In genomic region chr1:60534932-60535331, GRCm38 (mm10) we compare ENCODE assay signal across 8 mouse cellular contexts. TPM values are rescaled to one million over a fixed set of nuclear protein-coding genes. Genes with fewer than 3 reads are reported as not detected.
DNase-seq lines count a peak whose midpoint lies in the region; ATAC-seq and TF ChIP-seq lines count a peak whose summit lies in the region.

No protein-coding gene starts in this region.

- no peak overlapping the region for H3K9ac ChIP-seq in liver, adult 2 months (ENCODE audit: low read depth, low read length)
- no peak overlapping the region for H3K9ac ChIP-seq in liver, embryonic 11.5 days (ENCODE audit: low read depth, low read length)
- H3K9ac ChIP-seq in embryonic facial prominence, embryonic 11.5 days (replicated peaks; ENCODE audit: low read length): no peak overlapping the region

- no peak overlapping the region for H3K4me2 ChIP-seq in liver, embryonic 11.5 days
- H3K4me2 ChIP-seq in embryonic facial prominence, embryonic 11.5 days (ENCODE audit: low read depth, low read length): no peak overlapping the region

- no peak overlapping the region for H3K27ac ChIP-seq in cerebellum, adult 2 months (ENCODE audit: insufficient read depth, low read length)
- no peak overlapping the region for H3K27ac ChIP-seq in liver, adult 2 months (replicated peaks; ENCODE audit: insufficient read depth, low read depth, low read length)
- H3K27ac ChIP-seq in liver, embryonic 11.5 days (ENCODE audit: low read depth, low read length): no peak overlapping the region
- no peak overlapping the region for H3K27ac ChIP-seq in embryonic facial prominence, embryonic 11.5 days (replicated peaks; ENCODE audit: low read depth, low read length)

- peaks cover 28% of the 10 kb centered on the region for H3K36me3 ChIP-seq in liver, adult 2 months (ENCODE audit: control insufficient read depth, insufficient read depth, low read length)
- H3K36me3 ChIP-seq in liver, embryonic 11.5 days (ENCODE audit: control insufficient read depth, insufficient read depth, low read length): peaks cover 9% of the 10 kb centered on the region
- H3K36me3 ChIP-seq in embryonic facial prominence, embryonic 11.5 days (replicated peaks; ENCODE audit: control insufficient read depth, insufficient read depth, low read depth, low read length): no peaks in the 10 kb centered on the region

- H3K9me3 ChIP-seq in liver, embryonic 11.5 days (ENCODE audit: control insufficient read depth, low read length): no peaks in the 10 kb centered on the region
- H3K9me3 ChIP-seq in embryonic facial prominence, embryonic 11.5 days (replicated peaks; ENCODE audit: control insufficient read depth, low read length): no peaks in the 10 kb centered on the region

- no peak for TF ChIP-seq POLR2A in cerebellum, adult 2 months (IDR thresholded peaks at IDR 0.05; ENCODE audit: borderline replicate concordance, insufficient read depth, low read length)
- TF ChIP-seq POLR2A in liver, adult 2 months (IDR thresholded peaks at IDR 0.05; ENCODE audit: extremely low read depth, insufficient read depth, low read length): no peak

- peaks cover 28% of the 10 kb centered on the region for H3K79me2 ChIP-seq in liver, adult 2 months (ENCODE audit: control insufficient read depth, insufficient read depth, low read length)

- TF ChIP-seq CTCF in cerebellum, adult 2 months (IDR thresholded peaks at IDR 0.05; ENCODE audit: borderline replicate concordance, insufficient read depth, low read depth, low read length): 0 out of 2 replicates have a peak, but pooled peaks have one; percentile 20
- TF ChIP-seq CTCF in liver, adult 2 months (IDR thresholded peaks at IDR 0.05; ENCODE audit: low read depth, low read length): peak; percentile 12; the same call in 1 of the 2 replicates

- peak in 1 of 2 experiments; percentile 14 for DNase-seq in cerebellum, adult 2 months
- peak; percentile 55 for DNase-seq in liver, adult 2 months (ENCODE audit: extremely low read depth, low read depth, low spot score)
- DNase-seq in liver, embryonic 11.5 days (ENCODE audit: low spot score): no peak
- DNase-seq in embryonic facial prominence, embryonic 11.5 days (ENCODE audit: low spot score): peak; percentile 31
- peak; percentile 62 for DNase-seq in naive thymus-derived CD4-positive, alpha-beta T cell, adult 2 months (ENCODE audit: low read depth)

- ATAC-seq in cerebellum, adult (ENCODE audit: insufficient number of reproducible peaks, low FRiP score, low TSS enrichment): no peak
- no peak; the same call in 1 of the 2 replicates for ATAC-seq in liver, embryonic 11.5 days (replicated peaks; ENCODE audit: low FRiP score)
- ATAC-seq in embryonic facial prominence, embryonic 11.5 days (replicated peaks; ENCODE audit: insufficient number of reproducible peaks, low FRiP score, low TSS enrichment, low read depth): no peak
- no peak for ATAC-seq in activated CD4-positive, CD25-positive, alpha-beta regulatory T cell, adult 4 months
- no peak for ATAC-seq in erythroblast, adult 5-6 weeks (replicated peaks; ENCODE audit: low FRiP score, poor library complexity, severe bottlenecking)

- 90% methylated on average over 2 of the region's 2 CpGs for WGBS in cerebellum, adult 2 months
- WGBS in liver, adult 2 months: 83% methylated on average over 2 of the region's 2 CpGs
- 78% methylated on average over 2 of the region's 2 CpGs for WGBS in liver, embryonic 11.5 days
- WGBS in embryonic facial prominence, embryonic 11.5 days: 84% methylated on average over 2 of the region's 2 CpGs

- H3K4me1 ChIP-seq in cerebellum, adult 2 months (ENCODE audit: control insufficient read depth, insufficient read depth, low read length): no peaks in the 10 kb centered on the region
- peaks cover 2% of the 10 kb centered on the region; the same call in 1 of the 2 replicates for H3K4me1 ChIP-seq in liver, adult 2 months (ENCODE audit: control insufficient read depth, insufficient read depth, low read length)
- no peaks in the 10 kb centered on the region for H3K4me1 ChIP-seq in liver, embryonic 11.5 days (replicated peaks; ENCODE audit: control insufficient read depth, insufficient read depth, low read length)
- H3K4me1 ChIP-seq in embryonic facial prominence, embryonic 11.5 days (ENCODE audit: control insufficient read depth, insufficient read depth, low read length): no peaks in the 10 kb centered on the region

- no peaks in the 10 kb centered on the region for H3K27me3 ChIP-seq in cerebellum, adult 2 months (ENCODE audit: control insufficient read depth, insufficient read depth, low read length)
- H3K27me3 ChIP-seq in liver, adult 2 months (ENCODE audit: control insufficient read depth, insufficient read depth, low read length): no peaks in the 10 kb centered on the region
- no peaks in the 10 kb centered on the region for H3K27me3 ChIP-seq in liver, embryonic 11.5 days (replicated peaks; ENCODE audit: control insufficient read depth, insufficient read depth, low read length)
- no peaks in the 10 kb centered on the region for H3K27me3 ChIP-seq in embryonic facial prominence, embryonic 11.5 days (ENCODE audit: control insufficient read depth, insufficient read depth, low read length)

- H3K4me3 ChIP-seq in cerebellum, adult 2 months (replicated peaks; ENCODE audit: insufficient read depth, low read depth, low read length): no peak overlapping the region
- no peak overlapping the region for H3K4me3 ChIP-seq in liver, adult 2 months (ENCODE audit: insufficient read depth, low read depth, low read length)
- no peak overlapping the region for H3K4me3 ChIP-seq in liver, embryonic 11.5 days (ENCODE audit: low read depth, low read length)
- no peak overlapping the region for H3K4me3 ChIP-seq in embryonic facial prominence, embryonic 11.5 days (ENCODE audit: low read depth, low read length)

RNA-seq across cellular contexts. Expression of gene Raph1, which starts 32.0 kb away (rescaled TPM):
- polyA plus RNA-seq in cerebellum, adult 2 months (2012; rRNA removed): 11.0 and 11.1 TPM in 2 replicates
- total RNA-seq in liver, adult 2 months (2014; rRNA removed): 72.6 and 86.1 TPM in 2 replicates
- 13.9 and 18.5 TPM in 2 replicates for polyA plus RNA-seq in liver, adult 2 months (2012; rRNA removed)
- polyA plus RNA-seq in liver, embryonic 11.5 days (2014; fragmentation: Nextera tagmentation; extraction: Ambion mirVana): 66.7 and 68.9 TPM in 2 replicates
- polyA plus RNA-seq in embryonic facial prominence, embryonic 11.5 days (2014; fragmentation: Nextera tagmentation; extraction: Ambion mirVana): 23.1 and 25.5 TPM in 2 replicates
- polyA plus RNA-seq in activated CD4-positive, CD25-positive, alpha-beta regulatory T cell, adult 4 months (2017; shearing (Covaris generic)): 1 to 10 TPM; 4.1 to 6.8 TPM
- total RNA-seq in erythroblast, adult 5-6 weeks (2015; ENCODE audit: low replicate concordance): 9.4 and 16.7 TPM in 2 replicates
- 1.3 and 2.6 TPM in 2 replicates for total RNA-seq in erythroblast, adult 5-6 weeks (2017; ENCODE audit: low replicate concordance)
